Mouse (Mus musculus) liver, adult 2 months (tissue): ENCODE results near the gene Grb2. TPM values are rescaled to one million over a fixed set of nuclear protein-coding genes. Genes with fewer than 3 reads are reported as not detected.

Source experiments
- DNase-seq: peaks from one replicate; pipeline ENCODE4 v3.0.0-alpha.2; 2011; ENCODE audit warnings: low read depth, low spot score; ENCODE audit errors: extremely low read depth
- H3K27ac ChIP-seq: fragments of 200-500 bp; replicated peaks from 2 replicates; pipeline ENCODE4 v1.5.1; 2012; ENCODE audit warnings: low read depth, mild to moderate bottlenecking, control low read depth, inconsistent platforms, low read length; ENCODE audit not compliant: insufficient read depth
- H3K27me3 ChIP-seq: fragments of 200-500 bp; 2 replicates; pipeline ENCODE4 v1.6.1; 2012; ENCODE audit warnings: mild to moderate bottlenecking, moderate library complexity, low read length, inconsistent platforms; ENCODE audit not compliant: control insufficient read depth, insufficient read depth
- H3K36me3 ChIP-seq: fragments of 200-500 bp; 2 replicates; pipeline ENCODE4 v1.6.1; 2012; ENCODE audit warnings: low read length, inconsistent platforms; ENCODE audit not compliant: control insufficient read depth, insufficient read depth
- H3K4me1 ChIP-seq: fragments of 200-500 bp; 2 replicates; pipeline ENCODE4 v1.6.1; 2011; ENCODE audit warnings: low read length; ENCODE audit not compliant: control insufficient read depth, insufficient read depth
- H3K4me3 ChIP-seq: fragments of 200-500 bp; 2 replicates; pipeline ENCODE4 v1.5.1; 2011; ENCODE audit warnings: low read depth, mild to moderate bottlenecking, control low read depth, low read length, moderate library complexity; ENCODE audit not compliant: insufficient read depth
- H3K79me2 ChIP-seq: fragments of 200-500 bp; 2 replicates; pipeline ENCODE4 v1.6.1; 2012; ENCODE audit warnings: inconsistent platforms, mild to moderate bottlenecking, low read length, moderate library complexity; ENCODE audit not compliant: control insufficient read depth, insufficient read depth
- H3K9ac ChIP-seq: fragments of 200-500 bp; 2 replicates; pipeline ENCODE4 v1.6.1; 2012; ENCODE audit warnings: low read depth, mild to moderate bottlenecking, control low read depth, inconsistent platforms, low read length
- CTCF ChIP-seq: fragments of 200-500 bp; IDR thresholded peaks from 2 replicates; pipeline ENCODE4 v1.5.1; 2011; ENCODE audit warnings: low read depth, low read length, control low read depth
- POLR2A ChIP-seq: fragments of 200-500 bp; IDR thresholded peaks from 2 replicates; pipeline ENCODE4 v1.6.1; 2011; ENCODE audit warnings: low read length, control low read depth; ENCODE audit not compliant: insufficient read depth; ENCODE audit errors: extremely low read depth
- WGBS: fragments of 180-500 bp; shearing (Covaris S2); methylation state at CpG from one replicate; pipeline ENCODE4 v1.1.7; 2018; 5-methylcytosine and 5-hydroxymethylcytosine counted together
- polyA plus RNA-seq: library from polyadenylated mRNA; depleted of rRNA; stranded (reverse); fragments of >200 nt; gene quantifications from 2 replicates; pipeline ENCODE4 v1.2.3, GENCODE M21; 2012
- total RNA-seq: library from RNA; depleted of rRNA; stranded (reverse); fragments of >200 nt; gene quantifications from 2 replicates; pipeline ENCODE4 v1.2.3, GENCODE M21; 2014

The Grb2 gene
- total and polyA plus RNA-seq, 2 experiments = 14.7 to 27.7 TPM

DNA sequence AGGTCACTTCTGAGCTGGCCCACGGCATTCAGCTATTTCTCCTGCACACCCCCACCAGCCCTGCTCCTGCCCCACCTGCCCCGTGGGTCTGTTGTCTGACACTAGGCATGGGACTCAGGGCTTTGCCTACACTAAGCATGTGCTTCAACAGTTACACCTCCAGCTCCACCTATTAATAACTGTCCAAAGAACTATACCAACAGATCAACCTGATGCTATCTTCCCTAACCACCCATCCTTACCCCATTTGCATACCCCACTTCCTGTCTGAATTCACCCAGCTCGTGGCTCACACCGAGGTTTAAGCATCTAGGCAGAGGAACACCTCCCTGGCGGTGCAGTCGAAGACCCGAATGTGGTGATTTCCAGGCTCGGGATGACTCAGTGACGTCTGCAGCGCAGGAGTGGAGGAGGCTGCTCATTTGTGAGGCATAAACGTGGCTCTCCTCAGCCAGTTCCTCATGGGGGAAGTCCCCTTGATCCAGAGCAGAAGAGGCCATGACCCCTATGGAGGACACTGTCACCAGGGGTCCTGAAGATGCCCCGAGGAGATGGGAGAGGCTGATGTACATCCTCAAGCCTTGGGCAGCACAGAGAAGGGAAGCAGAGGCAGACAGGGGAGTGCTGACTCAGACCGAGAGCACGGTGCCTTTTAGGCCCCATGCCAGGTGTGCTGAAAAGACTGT is 67.3 kb downstream of the Grb2 start:
- DNase-seq = no peak
- peaks cover 2% of the 10 kb centered on the region; the same call in 1 of the 2 replicates for H3K36me3 ChIP-seq
- TF ChIP-seq POLR2A (no peak), CTCF (no peak)
- H3K27me3 ChIP-seq = no peaks in the 10 kb centered on the region
- no peak overlapping the region for H3K9ac ChIP-seq
- 62% methylated on average over 14 of the region's 14 CpGs for WGBS
- H3K4me3 ChIP-seq = no peak overlapping the region
- H3K79me2 ChIP-seq = no peaks in the 10 kb centered on the region
- H3K4me1 ChIP-seq = no peaks in the 10 kb centered on the region
- H3K27ac ChIP-seq = no peak overlapping the region

DNA sequence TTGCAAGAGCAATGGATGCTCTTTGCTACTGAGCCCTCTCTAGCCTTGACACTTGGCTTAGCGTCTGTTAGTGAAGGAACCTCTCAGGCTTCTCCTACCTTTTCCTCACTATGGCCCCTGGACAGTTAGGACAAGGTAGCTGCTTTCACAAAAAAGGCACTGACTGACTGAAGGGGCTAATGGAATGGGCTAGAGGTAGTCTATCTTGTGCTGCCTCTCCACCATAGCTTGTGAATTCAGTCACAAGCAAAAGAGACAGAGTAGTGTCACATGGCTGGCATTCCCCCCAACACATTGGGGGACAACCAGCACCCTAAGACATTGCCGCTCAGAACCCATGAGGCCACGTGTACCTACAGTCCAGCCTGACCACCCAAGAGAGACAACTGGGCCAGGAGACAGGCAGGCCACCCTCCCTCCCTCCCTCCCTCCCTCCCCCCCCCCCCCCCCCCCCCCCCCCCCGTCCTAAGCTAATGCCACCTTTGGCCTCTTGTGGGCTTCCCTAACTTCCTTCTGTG is 68.0 kb downstream of the Grb2 start:
- H3K36me3 ChIP-seq = no peaks in the 10 kb centered on the region; the same call in 1 of the 2 replicates
- TF ChIP-seq CTCF (no peak), POLR2A (no peak)
- 90% methylated on average over 3 of the region's 4 CpGs for WGBS
- no peaks in the 10 kb centered on the region for H3K79me2 ChIP-seq
- H3K27me3 ChIP-seq = no peaks in the 10 kb centered on the region
- H3K27ac ChIP-seq = no peak overlapping the region
- no peak overlapping the region for H3K4me3 ChIP-seq
- no peak overlapping the region for H3K9ac ChIP-seq
- DNase-seq = no peak
- no peaks in the 10 kb centered on the region for H3K4me1 ChIP-seq

DNA sequence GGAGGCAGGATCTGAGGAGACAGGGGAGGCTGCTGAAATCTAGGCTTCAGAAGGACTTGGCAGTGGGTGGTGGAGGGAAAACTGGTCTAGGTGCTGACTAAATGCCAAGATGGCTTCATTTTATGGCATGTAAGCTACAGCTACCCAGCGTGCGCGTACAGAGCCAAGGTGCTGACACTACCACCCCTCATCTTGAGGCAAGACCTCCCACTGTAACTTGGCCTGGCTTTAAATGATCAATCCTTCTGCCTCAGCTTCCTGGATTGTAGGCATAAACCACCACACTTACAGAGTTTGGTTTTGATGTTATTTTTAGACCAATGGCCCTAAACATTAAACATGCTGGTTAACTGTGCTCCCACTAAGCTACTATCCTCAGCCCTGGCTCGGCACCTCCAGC is 68.9 kb downstream of the Grb2 start:
- no peak overlapping the region for H3K4me3 ChIP-seq
- WGBS = 87% methylated on average over 4 of the region's 4 CpGs
- H3K27me3 ChIP-seq = no peaks in the 10 kb centered on the region
- no peak for DNase-seq
- no peaks in the 10 kb centered on the region for H3K79me2 ChIP-seq
- H3K9ac ChIP-seq = no peak overlapping the region
- TF ChIP-seq CTCF (no peak), POLR2A (no peak)
- no peaks in the 10 kb centered on the region for H3K4me1 ChIP-seq
- no peaks in the 10 kb centered on the region; the same call in 1 of the 2 replicates for H3K36me3 ChIP-seq
- no peak overlapping the region for H3K27ac ChIP-seq

DNA sequence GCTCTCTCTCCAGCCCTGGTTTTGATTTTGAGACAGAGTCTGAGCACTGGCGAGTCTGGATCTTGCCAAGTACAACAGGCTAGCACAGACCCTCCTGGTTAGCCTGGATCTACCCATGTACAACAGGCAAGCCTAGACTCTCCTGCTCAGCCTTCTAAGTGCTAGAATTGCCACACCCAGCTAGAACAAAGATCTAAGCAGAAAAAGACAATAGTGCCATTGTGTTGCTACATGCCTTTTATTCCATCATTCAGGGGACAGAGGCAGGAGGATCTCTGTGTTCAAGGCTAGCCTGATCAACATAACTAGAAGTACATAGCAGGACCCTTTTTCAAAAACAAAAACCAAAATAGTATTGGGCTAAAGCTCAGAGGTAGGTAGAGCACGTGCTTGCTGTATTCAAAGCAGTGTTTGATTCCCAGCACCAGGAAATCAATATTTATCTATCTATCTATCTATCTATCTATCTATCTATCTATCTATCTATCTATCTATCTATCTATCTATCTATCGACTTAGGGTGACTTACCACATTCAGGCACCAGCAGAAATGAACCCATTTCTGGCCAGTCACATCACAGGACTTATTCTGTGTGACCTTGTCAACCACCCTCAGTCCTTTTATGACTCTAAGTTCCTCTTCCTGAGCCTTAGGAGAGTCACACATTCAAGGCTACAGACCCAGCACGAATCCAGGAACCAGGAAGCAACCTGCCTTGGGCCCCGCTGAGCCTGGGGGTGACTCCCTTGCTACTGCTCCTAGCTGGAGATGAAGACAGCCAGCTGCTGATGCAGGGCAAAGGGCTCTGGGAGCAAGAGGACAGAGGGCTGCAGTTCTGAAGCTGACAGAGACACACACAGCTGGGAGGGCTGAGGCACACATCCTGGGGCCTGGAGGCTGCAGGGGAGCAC is 69.6 kb downstream of the Grb2 start:
- H3K36me3 ChIP-seq = no peaks in the 10 kb centered on the region
- TF ChIP-seq POLR2A = no peak
- TF ChIP-seq CTCF = no peak
- H3K9ac ChIP-seq = no peak overlapping the region
- H3K4me3 ChIP-seq = no peak overlapping the region
- no peaks in the 10 kb centered on the region for H3K4me1 ChIP-seq
- DNase-seq = no peak
- WGBS = 59% methylated on average over 5 of the region's 5 CpGs
- no peaks in the 10 kb centered on the region for H3K79me2 ChIP-seq
- H3K27me3 ChIP-seq = no peaks in the 10 kb centered on the region
- no peak overlapping the region for H3K27ac ChIP-seq

DNA sequence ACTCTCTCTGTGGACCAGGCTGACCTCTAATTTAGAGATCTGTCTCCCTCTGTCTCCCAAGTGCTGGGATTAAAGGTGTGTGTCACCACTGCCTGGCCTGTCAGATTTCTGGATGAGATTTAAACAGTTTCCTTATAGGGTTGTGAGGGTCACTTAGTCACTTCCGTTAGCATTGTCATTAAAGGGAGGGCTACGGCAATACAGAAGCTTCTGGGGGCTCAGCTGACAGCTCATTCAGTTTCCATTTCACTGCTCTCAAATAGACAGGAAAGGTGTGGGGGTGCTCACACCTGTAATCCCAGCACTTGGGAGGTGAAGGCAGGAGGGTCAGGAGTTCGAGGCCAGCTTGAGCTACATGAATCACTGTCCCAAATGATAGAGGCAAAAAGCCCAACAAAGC is 71.4 kb downstream of the Grb2 start:
- Histone ChIP-seq H3K4me1 (no peaks in the 10 kb centered on the region), H3K4me3 (no peak overlapping the region), H3K36me3 (no peaks in the 10 kb centered on the region), H3K79me2 (no peaks in the 10 kb centered on the region), H3K9ac (no peak overlapping the region), H3K27ac (no peak overlapping the region), H3K27me3 (no peaks in the 10 kb centered on the region)
- 76% methylated on average over 3 of the region's 3 CpGs for WGBS
- TF ChIP-seq POLR2A (no peak), CTCF (no peak)
- DNase-seq = no peak
